Mouse (Mus musculus): ENCODE measurements around the gene Gm17655. TPM values are rescaled to one million over a fixed set of nuclear protein-coding genes. Genes with fewer than 3 reads are reported as not detected.
"Not testable (repeated sequence)": the region's sequence is repeated elsewhere in the genome, so short reads cannot be mapped to it uniquely, and the experiment has no call there.

The Gm17655 gene
- polyA plus RNA-seq (2016; fragmentation: Nextera tagmentation; extraction: Ambion mirVana) = 5.4 and 7.5 TPM in 2 replicates

DNA sequence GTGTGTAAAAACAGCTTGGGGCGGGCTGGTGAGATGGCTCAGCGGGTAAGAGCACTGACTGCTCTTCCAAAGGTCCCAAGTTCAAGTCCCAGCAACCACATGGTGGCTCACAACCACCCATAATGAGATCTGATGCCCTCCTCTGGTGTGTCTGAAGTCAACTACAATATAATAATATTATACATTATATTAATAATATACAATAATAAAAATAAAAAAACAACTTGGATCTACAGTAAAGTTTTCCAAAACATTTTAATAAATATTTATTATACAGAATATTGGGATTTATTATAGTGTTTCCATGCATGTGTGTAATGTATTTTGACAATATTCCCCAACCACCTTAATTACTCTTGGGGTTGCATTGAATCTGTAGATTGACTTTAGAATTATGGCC is at the start of gene Gm17655:
Gene Gm17655, minus strand, starts transcription at position 101 of the 400 bp plus-strand sequence.
- not testable (repeated sequence) for H3K4me3 ChIP-seq; H3K4me1 ChIP-seq; H3K4me2 ChIP-seq (replicated peaks); H3K9ac ChIP-seq; H3K36me3 ChIP-seq; ATAC-seq (ENCODE audit: low FRiP score); H3K27ac ChIP-seq; H3K27me3 ChIP-seq
- H3K9me3 ChIP-seq (replicated peaks) = peaks cover 29% of the 10 kb centered on the region
- WGBS = 100% methylated on average over 1 of the region's 2 CpGs

- Histone ChIP-seq H3K4me3 (peak within 1 kb of the TSS; percentile 64), H3K4me2 (replicated peaks) (peak within 1 kb of the TSS; percentile 71), H3K9me3 (replicated peaks) (no peaks in the 10 kb centered on the region), H3K27ac (peak within 1 kb of the TSS; percentile 97), H3K4me1 (peaks cover 15% of the 10 kb centered on the region), H3K27me3 (no peaks in the 10 kb centered on the region), H3K36me3 (peaks cover 35% of the 10 kb centered on the region), H3K9ac (peak within 1 kb of the TSS; percentile 76)
- ATAC-seq (ENCODE audit: low FRiP score) = peak; percentile 62
- WGBS = 1% methylated on average over 12 of the region's 12 CpGs
These were observed 37.7 kb upstream of the Gm17655 start, which contains the start of gene Zfp605 for GRCm38 (mm10) chr5:110109991-110110441. Gene Zfp605 (plus strand): TSS chr5:110110092.

- Histone ChIP-seq H3K4me1 (peaks cover 15% of the 10 kb centered on the region), H3K36me3 (peaks cover 40% of the 10 kb centered on the region), H3K4me2 (replicated peaks) (peak overlapping the region; percentile 75), H3K27me3 (no peaks in the 10 kb centered on the region), H3K9me3 (replicated peaks) (no peaks in the 10 kb centered on the region), H3K4me3 (peak overlapping the region; percentile 78), H3K9ac (peak overlapping the region; percentile 81), H3K27ac (peak overlapping the region; percentile 97)
- no peak for ATAC-seq (ENCODE audit: low FRiP score)
- WGBS = 0% methylated on average over 7 of the region's 7 CpGs
These were observed 36.0 kb upstream of the Gm17655 start for GRCm38 (mm10) chr5:110108305-110108628.

DNA sequence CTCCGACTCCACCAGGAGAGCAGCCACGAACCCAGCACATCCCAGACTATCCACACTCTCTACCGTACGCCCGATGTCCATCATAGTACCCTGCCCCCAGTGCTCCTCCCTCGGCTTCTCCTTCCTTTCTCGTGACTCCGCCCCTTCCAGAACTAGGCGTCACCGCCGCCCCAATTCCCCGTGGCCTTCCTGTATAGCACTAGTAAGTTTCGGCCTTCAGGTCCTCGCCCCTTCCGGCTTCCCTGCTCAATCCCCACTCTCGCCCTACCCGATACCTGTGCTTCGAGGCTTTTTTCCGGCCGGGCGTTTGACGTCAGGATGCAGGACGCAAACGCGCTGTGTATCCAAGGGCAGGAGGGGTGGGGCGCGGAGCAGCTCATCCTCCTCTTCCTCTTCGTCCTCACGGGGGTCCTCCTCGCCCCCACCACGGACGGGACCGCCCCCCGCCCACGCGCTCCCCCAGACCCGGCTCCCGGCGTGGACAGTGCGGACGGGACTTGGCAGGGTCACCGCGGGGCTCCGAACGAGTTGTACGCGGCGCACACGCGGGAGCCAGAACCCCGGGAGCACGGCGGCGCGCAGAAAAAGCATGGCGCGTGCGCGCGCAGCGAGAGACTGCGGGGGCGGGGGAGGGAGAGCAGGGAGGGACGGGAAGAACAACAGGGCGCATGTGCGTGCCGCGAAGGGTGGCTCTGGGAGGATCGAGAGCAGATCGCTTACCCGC is 35.4 kb upstream of the Gm17655 start, which contains the start of gene Gtpbp6:
Gene Gtpbp6, minus strand, starts transcription at position 617 of the 724 bp plus-strand sequence.
- WGBS = 1% methylated on average over 67 of the region's 71 CpGs

DNA sequence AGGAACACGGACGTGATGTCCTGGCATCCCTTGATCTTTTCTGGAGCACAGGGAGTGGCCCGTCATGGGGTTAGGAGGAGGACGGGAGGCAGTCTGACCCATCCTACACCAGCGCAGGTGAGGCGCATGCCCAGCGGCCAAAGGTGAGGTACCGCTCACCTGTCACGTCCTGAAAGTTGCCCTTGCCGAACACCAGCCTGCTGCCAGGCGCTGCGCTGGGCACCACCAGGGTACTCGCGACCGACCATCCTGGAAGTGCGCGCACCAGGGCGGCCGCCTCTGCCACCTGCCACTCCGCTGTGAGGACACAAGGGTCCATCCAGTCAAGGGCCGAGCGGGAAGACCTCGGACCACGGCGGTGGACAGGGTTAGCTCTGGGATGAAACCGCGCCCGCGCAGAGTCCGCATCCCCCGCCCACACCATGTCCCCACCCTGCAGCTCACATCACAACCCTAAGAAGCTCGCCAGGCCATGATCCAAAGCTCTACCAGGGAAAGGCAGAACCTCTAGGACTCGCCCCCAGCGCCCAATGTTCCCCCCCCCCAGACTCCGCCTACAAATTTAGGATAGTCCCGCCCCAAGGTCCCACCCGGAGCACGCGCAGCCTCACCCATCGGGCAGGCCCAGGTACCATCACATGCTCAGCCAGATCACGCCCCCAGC is 34.7 kb upstream of the Gm17655 start:
- H3K36me3 ChIP-seq = peaks cover 41% of the 10 kb centered on the region
- no peaks in the 10 kb centered on the region for H3K9me3 ChIP-seq (replicated peaks)
- peak overlapping the region; percentile 75 for H3K4me2 ChIP-seq (replicated peaks)
- peaks cover 3% of the 10 kb centered on the region; the same call in 1 of the 2 replicates for H3K27me3 ChIP-seq
- ATAC-seq (ENCODE audit: low FRiP score) = peak; percentile 23
- H3K9ac ChIP-seq = peak overlapping the region; percentile 81
- H3K27ac ChIP-seq = peak overlapping the region; percentile 97
- H3K4me1 ChIP-seq = peaks cover 16% of the 10 kb centered on the region
- peak overlapping the region; percentile 78 for H3K4me3 ChIP-seq
- 13% methylated on average over 40 of the region's 41 CpGs for WGBS

More for the DNA sequence above, 35.4 kb upstream of the Gm17655 start, which contains the start of gene Gtpbp6:
- peaks cover 15% of the 10 kb centered on the region for H3K4me1 ChIP-seq
- peak within 1 kb of the TSS; percentile 78 for H3K4me3 ChIP-seq
- peak within 1 kb of the TSS; percentile 75 for H3K4me2 ChIP-seq (replicated peaks)
- peak within 1 kb of the TSS; percentile 81 for H3K9ac ChIP-seq
- peak; percentile 83 for ATAC-seq (ENCODE audit: low FRiP score)
- H3K27ac ChIP-seq = peak within 1 kb of the TSS; percentile 97
- H3K27me3 ChIP-seq = no peaks in the 10 kb centered on the region
- H3K9me3 ChIP-seq (replicated peaks) = no peaks in the 10 kb centered on the region
- H3K36me3 ChIP-seq = peaks cover 40% of the 10 kb centered on the region

- H3K4me2 ChIP-seq (replicated peaks) = peak overlapping the region; percentile 75
- H3K9me3 ChIP-seq (replicated peaks) = no peaks in the 10 kb centered on the region
- H3K4me3 ChIP-seq = peak overlapping the region; percentile 78
- peak overlapping the region; percentile 81 for H3K9ac ChIP-seq
- H3K27me3 ChIP-seq = peaks cover 9% of the 10 kb centered on the region
- H3K4me1 ChIP-seq = peaks cover 24% of the 10 kb centered on the region
- 93% methylated on average over 26 of the region's 26 CpGs for WGBS
- H3K27ac ChIP-seq = no peak overlapping the region
- no peak for ATAC-seq (ENCODE audit: low FRiP score)
- H3K36me3 ChIP-seq = peaks cover 41% of the 10 kb centered on the region
These were observed 34.0 kb upstream of the Gm17655 start for GRCm38 (mm10) chr5:110106140-110106871.

DNA sequence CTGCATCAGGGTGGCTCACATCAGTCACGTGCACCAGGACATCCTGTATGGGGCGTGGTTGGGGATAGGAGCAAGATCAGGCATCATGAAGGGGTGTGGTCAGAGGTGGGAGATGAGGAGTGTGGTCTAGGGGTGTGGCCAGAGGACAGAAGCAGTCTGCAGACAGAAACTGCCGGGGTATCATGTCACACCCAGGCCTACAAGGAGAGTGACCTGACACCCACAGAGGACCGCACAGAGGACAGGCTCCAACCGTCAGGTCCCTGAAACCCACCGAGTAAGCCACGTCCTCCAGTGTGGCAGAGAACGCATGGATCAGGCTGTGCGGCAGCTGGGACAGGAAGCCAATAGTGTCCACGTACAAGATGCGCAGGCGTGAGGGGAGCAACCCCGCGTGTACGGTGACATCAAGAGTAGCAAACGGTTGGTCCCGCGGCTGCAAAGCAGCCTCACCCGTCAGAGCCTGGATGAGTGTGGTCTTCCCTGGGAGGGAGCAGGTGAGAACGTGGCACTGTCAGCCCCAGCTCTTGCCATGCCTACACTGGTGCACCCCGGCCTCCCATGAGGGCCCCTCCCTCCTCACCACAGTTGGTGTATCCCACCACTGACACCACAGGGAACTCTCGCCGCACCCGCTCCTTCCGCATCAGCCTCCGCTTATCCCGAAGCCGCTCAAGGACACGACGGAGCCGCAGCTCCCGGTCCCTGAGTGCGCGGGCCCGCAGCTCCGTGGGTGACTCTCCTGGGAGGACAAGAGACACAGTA is 32.5 kb upstream of the Gm17655 start:
- Histone ChIP-seq H3K9ac (no peak overlapping the region), H3K4me2 (replicated peaks) (no peak overlapping the region), H3K27me3 (peaks cover 18% of the 10 kb centered on the region), H3K27ac (no peak overlapping the region), H3K4me1 (peaks cover 31% of the 10 kb centered on the region), H3K36me3 (peaks cover 41% of the 10 kb centered on the region), H3K9me3 (replicated peaks) (no peaks in the 10 kb centered on the region), H3K4me3 (no peak overlapping the region)
- no peak for ATAC-seq (ENCODE audit: low FRiP score)
- WGBS = 95% methylated on average over 36 of the region's 36 CpGs

GRCm38 (mm10) chr5:110103901-110104615 is 31.7 kb upstream of the Gm17655 start:
- Histone ChIP-seq H3K9me3 (replicated peaks) (no peaks in the 10 kb centered on the region), H3K27me3 (peaks cover 18% of the 10 kb centered on the region), H3K9ac (no peak overlapping the region), H3K4me2 (replicated peaks) (no peak overlapping the region), H3K27ac (no peak overlapping the region), H3K4me1 (peaks cover 31% of the 10 kb centered on the region), H3K36me3 (peaks cover 41% of the 10 kb centered on the region), H3K4me3 (no peak overlapping the region)
- ATAC-seq (ENCODE audit: low FRiP score) = no peak
- 94% methylated on average over 27 of the region's 27 CpGs for WGBS

DNA sequence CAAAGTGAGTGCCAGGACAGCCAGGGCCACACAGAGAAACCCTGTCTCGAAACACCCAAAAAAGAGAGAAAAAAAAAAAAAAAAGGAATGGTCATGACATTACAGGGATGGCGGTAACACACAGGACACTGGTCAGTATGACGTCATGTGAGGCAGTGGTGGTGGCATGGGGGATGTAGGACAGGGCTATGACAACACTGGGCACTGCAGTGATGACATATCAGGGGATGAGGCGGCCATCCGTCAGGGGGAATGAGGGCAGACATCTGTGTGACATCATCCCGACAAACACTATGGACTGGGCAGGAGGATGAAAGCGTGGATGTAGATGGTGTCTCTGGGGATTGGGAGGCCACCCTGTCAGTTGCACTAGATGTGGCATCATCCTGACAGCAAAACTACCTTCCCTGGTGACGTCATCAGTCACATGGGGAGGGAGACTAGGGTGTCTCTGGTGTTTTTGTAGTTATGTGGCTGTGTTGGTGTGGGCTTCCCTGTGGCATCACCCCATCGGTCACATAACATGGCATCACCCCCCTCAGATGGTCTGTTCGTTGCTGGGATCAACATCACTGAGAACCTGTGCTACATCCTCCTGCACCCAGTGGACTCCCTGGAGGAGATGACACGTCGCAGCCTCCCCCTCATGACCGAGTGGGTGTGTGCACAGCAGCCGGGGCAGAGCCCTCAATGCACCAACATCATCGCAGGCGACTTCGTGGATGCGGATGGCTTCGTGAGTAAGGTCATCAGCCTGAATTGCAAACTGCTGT is 30.7 kb upstream of the Gm17655 start:
- peaks cover 31% of the 10 kb centered on the region for H3K4me1 ChIP-seq

DNA sequence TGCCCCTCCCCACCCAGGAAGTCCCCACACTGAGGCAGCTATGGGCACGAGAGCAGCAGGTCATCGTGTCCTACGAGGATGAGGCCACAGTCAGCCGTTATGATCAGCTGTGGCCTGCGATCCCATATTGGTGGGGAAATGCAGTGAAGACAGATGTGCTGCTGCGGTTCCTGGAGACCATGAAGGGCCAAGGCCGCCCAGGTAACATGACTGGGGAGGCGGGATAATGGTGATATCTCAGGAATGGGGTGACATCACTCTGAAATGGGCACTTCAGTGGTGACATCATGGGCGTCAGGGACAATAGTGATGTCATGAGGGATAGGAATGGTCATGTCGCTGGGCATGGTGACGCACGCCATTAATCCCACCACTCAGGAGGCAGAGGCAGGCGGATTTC is 30.1 kb upstream of the Gm17655 start:
- Histone ChIP-seq H3K9ac (no peak overlapping the region), H3K4me3 (no peak overlapping the region), H3K27me3 (peaks cover 18% of the 10 kb centered on the region), H3K9me3 (replicated peaks) (no peaks in the 10 kb centered on the region), H3K27ac (no peak overlapping the region), H3K4me2 (replicated peaks) (no peak overlapping the region), H3K4me1 (peaks cover 31% of the 10 kb centered on the region), H3K36me3 (peaks cover 41% of the 10 kb centered on the region)
- no peak for ATAC-seq (ENCODE audit: low FRiP score)
- WGBS = 89% methylated on average over 13 of the region's 13 CpGs

More for the DNA sequence above, 30.7 kb upstream of the Gm17655 start:
- Histone ChIP-seq H3K27me3 (peaks cover 18% of the 10 kb centered on the region), H3K4me3 (no peak overlapping the region), H3K36me3 (peaks cover 41% of the 10 kb centered on the region), H3K9ac (no peak overlapping the region), H3K9me3 (replicated peaks) (no peaks in the 10 kb centered on the region), H3K4me2 (replicated peaks) (no peak overlapping the region), H3K27ac (no peak overlapping the region)
- WGBS = 97% methylated on average over 19 of the region's 19 CpGs
- no peak for ATAC-seq (ENCODE audit: low FRiP score)

All from hindbrain, embryonic 12.5 days (tissue).